Mouse (Mus musculus) intestine, embryonic 14.5 days (tissue): ENCODE data around the gene Vav1. TPM values are rescaled to one million over a fixed set of nuclear protein-coding genes. Genes with fewer than 3 reads are reported as not detected.

Experiments
- ATAC-seq: fragments of 200-750 bp; cut with Nextera tagmentation; replicated peaks from 2 replicates; pipeline ENCODE4 v1.8.0; 2017; ENCODE audit warnings: low read depth, moderate number of reproducible peaks, moderate TSS enrichment, moderate library complexity; ENCODE audit not compliant: low FRiP score, low TSS enrichment
- DNase-seq: peaks from one replicate; pipeline ENCODE4 v3.0.0-alpha.2; 2018; ENCODE audit warnings: low spot score
- H3K27ac ChIP-seq: fragments of 300-500 bp; sonication (generic); 2 replicates; pipeline ENCODE4 v1.5.1; 2014; ENCODE audit warnings: low read depth, mild to moderate bottlenecking, control low read depth
- H3K27me3 ChIP-seq: fragments of 300-500 bp; sonication (generic); replicated peaks from 2 replicates; pipeline ENCODE4 v1.6.1; 2014; ENCODE audit warnings: low read length, control low read depth; ENCODE audit not compliant: control insufficient read depth, insufficient read depth
- H3K36me3 ChIP-seq: fragments of 300-500 bp; sonication (generic); 2 replicates; pipeline ENCODE4 v1.6.1; 2014; ENCODE audit warnings: low read length, control low read depth; ENCODE audit not compliant: control insufficient read depth, insufficient read depth
- H3K4me1 ChIP-seq: fragments of 300-500 bp; sonication (generic); replicated peaks from 2 replicates; pipeline ENCODE4 v1.6.1; 2014; ENCODE audit warnings: low read length, control low read depth, mixed read lengths; ENCODE audit not compliant: control insufficient read depth, insufficient read depth
- H3K4me2 ChIP-seq: fragments of 300-500 bp; sonication (generic); 2 replicates; pipeline ENCODE4 v1.6.1; 2014; ENCODE audit warnings: low read length
- H3K4me3 ChIP-seq: fragments of 300-500 bp; sonication (generic); 2 replicates; pipeline ENCODE4 v1.5.1; 2014; ENCODE audit warnings: low read depth, low read length, control low read depth, mixed read lengths
- H3K9ac ChIP-seq: fragments of 300-500 bp; sonication (generic); 2 replicates; pipeline ENCODE4 v1.6.1; 2014; ENCODE audit warnings: mild to moderate bottlenecking, low read length
- H3K9me3 ChIP-seq: fragments of 300-500 bp; sonication (generic); 2 replicates; pipeline ENCODE4 v1.6.1; 2016; ENCODE audit warnings: low read length, control low read depth; ENCODE audit not compliant: control insufficient read depth
- WGBS: fragments of 180-500 bp; shearing (Covaris S2); extraction: QIAGEN DNeasy Blood & Tissue Kit; methylation state at CpG from one replicate; pipeline ENCODE4 v1.1.7; 2014; 5-methylcytosine and 5-hydroxymethylcytosine counted together
- polyA plus RNA-seq: library from polyadenylated mRNA; unstranded; fragments of >200 nt; fragmentation: Nextera tagmentation; extraction: Ambion mirVana; gene quantifications from 2 replicates; pipeline ENCODE4 v1.2.1, GENCODE M21; 2014

The Vav1 gene
- polyA plus RNA-seq, 1 experiment from 2014 or later, result 2.1 TPM

DNA sequence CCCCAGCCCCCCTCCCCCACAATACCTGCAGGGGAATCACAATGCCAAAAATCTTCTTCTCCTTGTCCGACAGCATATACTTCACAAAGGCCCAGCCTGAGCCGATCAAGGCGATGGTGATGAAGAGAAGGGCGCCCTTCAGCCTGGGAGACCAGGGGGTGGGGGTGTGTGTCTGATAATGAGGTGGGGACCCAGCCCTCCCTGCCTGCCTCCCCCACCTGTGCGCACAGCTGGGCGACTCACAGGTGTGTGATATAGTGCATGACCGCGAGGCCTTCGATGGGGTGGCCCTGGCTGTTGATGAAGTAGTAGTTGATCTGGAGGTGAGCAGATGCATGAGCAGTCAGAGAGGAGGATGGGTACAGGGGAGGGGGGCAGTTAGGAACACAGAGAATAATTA lies 41.7 kb upstream of the Vav1 start:
- no peak for DNase-seq
- Histone ChIP-seq H3K27me3 (no peaks in the 10 kb centered on the region), H3K9me3 (no peaks in the 10 kb centered on the region), H3K27ac (no peak overlapping the region), H3K4me2 (no peak overlapping the region), H3K4me1 (0 out of 2 replicates have a peak, but pooled peaks cover 5% of the 10 kb centered on the region), H3K9ac (no peak overlapping the region), H3K4me3 (no peak overlapping the region), H3K36me3 (peaks cover 44% of the 10 kb centered on the region)
- no peak for ATAC-seq
- WGBS, result 91% methylated on average over 9 of the region's 9 CpGs

DNA sequence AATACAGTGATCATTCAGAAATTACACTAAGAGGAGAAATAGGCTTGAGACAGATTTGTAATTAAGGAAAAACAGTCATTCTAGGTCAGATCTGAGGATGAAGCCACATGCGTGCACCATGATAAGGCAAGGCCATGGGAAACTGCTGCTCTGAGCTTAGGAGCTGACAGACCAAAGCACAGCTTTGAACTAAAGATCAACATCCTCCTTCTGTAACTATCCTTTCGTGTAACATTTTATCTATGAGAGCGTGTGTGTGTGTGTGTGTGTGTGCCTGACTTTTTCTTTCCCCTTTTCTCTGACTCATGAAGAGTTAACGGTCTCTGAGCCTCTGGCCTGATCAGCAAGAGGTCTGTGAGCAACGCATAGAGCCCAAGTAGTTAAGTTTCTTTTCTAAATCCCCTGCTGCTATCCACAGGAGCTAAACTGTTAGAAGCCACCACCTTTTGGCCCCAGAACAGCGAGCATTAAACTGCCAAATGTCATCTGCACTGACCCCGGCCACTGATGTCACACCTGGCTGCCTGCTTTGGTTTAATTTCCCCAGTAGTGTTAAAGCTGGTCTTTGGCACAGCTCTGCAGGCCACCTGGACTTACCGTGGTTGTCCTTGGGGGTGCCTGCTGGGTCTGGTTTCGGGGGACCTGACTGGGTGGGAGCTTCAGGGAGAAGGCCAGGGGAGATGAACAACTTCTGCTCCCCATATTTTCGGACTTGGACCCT lies 35.1 kb upstream of the Vav1 start:
- Histone ChIP-seq H3K9me3 (no peaks in the 10 kb centered on the region), H3K4me3 (no peak overlapping the region), H3K4me2 (no peak overlapping the region), H3K9ac (no peak overlapping the region), H3K27ac (no peak overlapping the region), H3K27me3 (no peaks in the 10 kb centered on the region), H3K4me1 (peaks cover 4% of the 10 kb centered on the region; the same call in 1 of the 2 replicates), H3K36me3 (peaks cover 31% of the 10 kb centered on the region)
- DNase-seq (no peak), ATAC-seq (no peak)
- WGBS, result 75% methylated on average over 10 of the region's 10 CpGs

DNA sequence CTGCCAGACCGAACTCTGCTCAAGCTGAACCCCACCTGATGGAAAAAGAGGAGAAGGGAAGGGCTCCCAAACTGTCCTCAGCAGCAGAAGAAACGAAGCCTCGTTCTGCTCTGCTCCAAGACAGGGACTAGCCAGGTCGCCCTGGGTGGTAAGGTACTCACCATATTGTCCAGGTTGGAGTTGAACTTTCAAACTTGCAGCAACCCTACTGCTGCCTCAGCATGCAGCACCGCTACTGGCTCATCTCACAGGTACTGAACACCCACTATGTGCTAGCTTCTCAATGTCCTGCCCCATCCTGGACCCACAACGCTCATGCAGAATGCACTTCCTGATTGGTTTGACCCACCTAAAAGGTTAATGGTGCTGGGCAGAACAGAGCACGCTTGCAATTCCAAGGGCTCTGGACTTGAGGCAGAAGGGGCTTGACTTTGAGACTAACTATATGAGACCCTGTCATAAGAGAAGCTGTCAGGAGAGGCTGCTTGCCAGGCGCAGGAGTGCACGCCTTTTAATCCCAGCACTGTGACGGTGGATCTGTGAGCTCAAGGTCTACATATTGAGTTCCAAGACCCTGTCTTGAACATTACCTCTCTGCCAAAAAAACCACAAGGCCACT lies 33.5 kb upstream of the Vav1 start:
- no peak overlapping the region for H3K9ac ChIP-seq
- no peak overlapping the region for H3K4me2 ChIP-seq
- H3K27ac ChIP-seq, result no peak overlapping the region
- H3K9me3 ChIP-seq, result no peaks in the 10 kb centered on the region
- peaks cover 31% of the 10 kb centered on the region for H3K36me3 ChIP-seq
- ATAC-seq, result no peak
- H3K4me1 ChIP-seq, result peaks cover 5% of the 10 kb centered on the region; the same call in 1 of the 2 replicates
- H3K27me3 ChIP-seq, result no peaks in the 10 kb centered on the region
- no peak for DNase-seq
- H3K4me3 ChIP-seq, result no peak overlapping the region
- WGBS, result 88% methylated on average over 10 of the region's 10 CpGs

DNA sequence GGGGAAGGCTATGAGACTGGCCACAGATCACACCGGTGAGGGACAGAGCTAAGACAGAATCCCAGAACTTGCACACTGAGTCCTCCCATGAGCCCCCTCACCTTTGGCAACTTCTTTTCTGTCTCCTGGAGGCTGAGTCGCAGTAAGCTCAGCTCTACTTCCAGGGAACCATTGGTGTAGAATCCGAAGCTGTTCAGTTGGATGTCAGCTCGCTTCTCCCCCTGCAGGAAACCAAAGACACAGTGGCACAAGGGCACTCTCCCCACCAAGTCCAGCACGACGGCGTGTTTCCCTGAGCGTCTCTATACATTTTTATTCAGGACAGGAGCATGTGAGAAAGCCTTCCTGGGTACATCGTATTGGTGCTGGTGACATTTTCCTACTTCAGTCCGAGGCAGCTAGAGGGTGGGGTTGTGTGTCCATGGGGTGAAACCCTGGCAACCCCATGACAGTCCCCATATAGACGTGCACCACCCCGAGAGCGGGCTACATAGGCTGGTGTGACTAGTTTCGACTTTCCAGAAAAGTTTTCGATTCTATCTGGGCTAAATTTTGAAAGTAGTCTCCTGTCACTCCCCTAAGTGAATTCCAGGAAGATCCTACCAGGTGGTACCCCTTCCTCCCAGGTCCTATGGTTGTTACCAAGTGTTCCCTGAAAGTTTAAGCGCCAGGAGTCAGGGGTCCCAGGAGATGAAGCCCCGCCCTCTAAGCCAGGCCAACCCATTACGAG lies 32.1 kb upstream of the Vav1 start:
- DNase-seq (no peak), ATAC-seq (no peak)
- Histone ChIP-seq H3K4me3 (peak overlapping the region; percentile 69), H3K4me2 (peak overlapping the region; percentile 68), H3K27me3 (no peaks in the 10 kb centered on the region), H3K36me3 (peaks cover 28% of the 10 kb centered on the region), H3K9ac (peak overlapping the region; percentile 72), H3K9me3 (no peaks in the 10 kb centered on the region), H3K27ac (peak overlapping the region; percentile 95), H3K4me1 (peaks cover 5% of the 10 kb centered on the region; the same call in 1 of the 2 replicates)
- 4% methylated on average over 18 of the region's 18 CpGs for WGBS

DNA sequence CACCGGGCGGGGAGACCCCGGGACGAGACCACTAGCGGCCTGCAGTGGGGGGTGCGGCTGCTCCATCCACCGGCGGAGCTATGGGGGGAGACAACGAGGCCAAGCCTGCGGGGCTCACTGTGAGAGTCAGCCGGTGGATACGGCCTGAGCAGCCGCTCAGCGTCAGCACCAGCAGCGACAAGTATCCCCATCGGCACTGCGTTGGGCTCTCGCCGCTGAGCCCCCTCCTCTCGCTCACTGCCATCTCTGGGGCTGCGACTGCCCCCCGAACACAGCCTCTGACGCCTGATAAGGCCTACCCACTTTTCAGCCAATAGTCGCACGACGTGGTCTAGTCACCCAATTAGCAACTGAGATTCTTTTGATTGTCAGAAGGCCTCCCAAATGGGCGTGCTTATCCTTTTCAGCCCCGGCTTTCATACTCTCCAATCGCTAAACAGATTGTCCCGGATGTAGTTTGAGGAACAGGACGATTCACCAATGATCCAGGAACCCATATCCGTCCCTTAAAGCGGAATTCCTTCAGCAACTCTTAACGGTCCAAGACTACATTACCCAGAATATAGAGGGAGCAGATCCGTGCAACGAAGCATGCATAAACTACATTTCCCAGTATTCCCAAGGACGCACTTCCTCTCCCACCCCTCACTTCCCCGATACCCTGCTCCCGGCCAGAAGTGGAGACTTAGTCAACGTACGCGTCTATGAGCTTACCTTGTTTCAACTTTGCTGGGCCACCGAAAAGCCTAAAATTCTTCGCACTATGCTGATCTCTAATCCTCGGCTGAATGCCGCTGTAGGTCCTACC lies 31.3 kb upstream of the Vav1 start:
- Histone ChIP-seq H3K36me3 (peaks cover 21% of the 10 kb centered on the region), H3K4me3 (peak overlapping the region; percentile 81), H3K27me3 (no peaks in the 10 kb centered on the region), H3K9me3 (no peaks in the 10 kb centered on the region), H3K4me1 (peaks cover 5% of the 10 kb centered on the region; the same call in 1 of the 2 replicates), H3K4me2 (peak overlapping the region; percentile 92), H3K9ac (peak overlapping the region; percentile 72), H3K27ac (peak overlapping the region; percentile 95)
- peak; percentile 94 for DNase-seq
- peak; percentile 89 for ATAC-seq
- under 1% methylated on average over 45 of the region's 46 CpGs for WGBS

DNA sequence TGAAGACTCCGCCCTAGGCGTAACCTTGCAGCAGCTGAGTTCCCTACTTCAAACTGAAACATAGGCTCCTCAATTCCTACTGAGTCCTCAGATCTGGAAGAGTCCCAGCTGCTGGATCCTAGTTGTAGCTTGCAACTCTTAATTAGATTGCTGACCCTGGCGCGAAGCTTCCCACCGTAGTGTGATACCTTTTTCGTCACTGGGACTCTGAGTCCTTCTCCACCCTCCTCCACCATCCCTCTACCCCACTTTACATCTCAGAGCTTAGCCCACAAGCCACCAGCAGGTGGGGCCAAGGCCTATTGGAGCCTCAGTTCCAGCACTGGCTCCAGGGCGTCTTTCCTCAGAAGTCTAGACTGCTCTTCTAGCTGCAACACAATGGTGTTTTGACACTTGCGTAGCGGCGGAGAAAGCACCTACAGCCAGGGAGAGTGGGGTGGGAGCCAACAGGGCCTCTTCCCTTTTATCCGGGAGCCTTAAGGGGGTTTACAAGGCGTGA lies 30.6 kb upstream of the Vav1 start, which contains the start of gene Gpr108:
Gpr108 (minus strand) TSS at position 246 of the 499 bp plus-strand sequence.
- DNase-seq (peak; percentile 91), ATAC-seq (peak; percentile 63)
- peak within 1 kb of the TSS; percentile 81 for H3K4me3 ChIP-seq
- peaks cover 17% of the 10 kb centered on the region for H3K36me3 ChIP-seq
- under 1% methylated on average over 12 of the region's 12 CpGs for WGBS
- H3K9me3 ChIP-seq, result no peaks in the 10 kb centered on the region
- no peaks in the 10 kb centered on the region for H3K27me3 ChIP-seq
- peak within 1 kb of the TSS; percentile 92 for H3K4me2 ChIP-seq
- H3K27ac ChIP-seq, result peak within 1 kb of the TSS; percentile 95
- peaks cover 5% of the 10 kb centered on the region; the same call in 1 of the 2 replicates for H3K4me1 ChIP-seq
- peak within 1 kb of the TSS; percentile 76 for H3K9ac ChIP-seq

DNA sequence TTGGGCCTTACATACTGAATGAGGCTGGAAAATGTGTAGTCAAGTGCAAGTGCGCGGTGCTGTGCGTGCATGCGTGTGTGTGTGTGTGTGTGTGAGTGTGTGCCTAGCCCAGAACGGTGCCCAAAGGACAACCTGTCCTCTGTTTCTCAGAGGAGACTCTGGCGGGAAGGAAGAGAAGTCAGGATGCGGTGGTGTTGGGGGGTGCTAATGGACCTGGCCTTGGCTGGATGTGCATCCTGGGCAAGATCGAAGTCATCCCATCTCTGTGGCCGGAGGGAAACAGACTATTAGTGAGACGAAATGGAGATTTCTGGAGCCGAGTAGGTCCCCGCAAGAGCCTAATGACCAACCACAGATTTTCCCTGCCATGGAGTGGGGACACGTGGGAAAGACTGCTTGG lies 30.1 kb upstream of the Vav1 start:
- peaks cover 5% of the 10 kb centered on the region; the same call in 1 of the 2 replicates for H3K4me1 ChIP-seq
- H3K27me3 ChIP-seq, result no peaks in the 10 kb centered on the region
- H3K9me3 ChIP-seq, result no peaks in the 10 kb centered on the region
- H3K9ac ChIP-seq, result peak overlapping the region; percentile 20; the same call in 1 of the 2 replicates
- peak overlapping the region; percentile 80 for H3K27ac ChIP-seq
- no peak for DNase-seq
- peaks cover 19% of the 10 kb centered on the region for H3K36me3 ChIP-seq
- peak overlapping the region; percentile 81 for H3K4me3 ChIP-seq
- 11% methylated on average over 13 of the region's 13 CpGs for WGBS
- no peak for ATAC-seq
- peak overlapping the region; percentile 92 for H3K4me2 ChIP-seq
